Mouse (Mus musculus): ENCODE results near the gene Cluap1. TPM values are rescaled to one million over a fixed set of nuclear protein-coding genes. Genes with fewer than 3 reads are reported as not detected.

Cluap1 gene
- polyA plus RNA-seq, 1 experiment: 14.8 TPM

DNA sequence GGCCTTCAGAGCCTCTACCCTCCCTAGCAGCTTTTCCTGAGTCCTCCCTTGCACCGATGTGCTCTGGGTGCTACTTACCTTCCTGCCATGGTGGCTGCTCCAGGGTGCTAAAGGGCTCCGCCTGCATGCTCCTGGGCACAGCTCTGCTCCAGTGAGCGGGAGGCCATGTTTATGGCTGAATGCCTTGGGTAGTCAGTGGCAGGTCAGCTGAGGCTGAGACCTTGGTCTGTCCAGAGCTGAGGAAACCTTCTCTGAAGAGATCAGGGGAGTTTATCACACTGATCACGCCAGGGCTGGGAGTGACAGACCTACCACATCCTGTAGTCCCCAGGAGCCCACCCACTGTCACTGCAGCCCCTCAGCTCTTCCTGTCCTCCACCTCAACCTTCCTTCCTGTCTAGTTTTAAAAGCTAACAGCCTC, 67.7 kb downstream of the Cluap1 start, which contains the start of gene Nlrc3:
Gene Nlrc3 (minus strand): TSS at position 382 of the 421 bp plus-strand sequence.
- Histone ChIP-seq H3K4me1 (ENCODE audit: control insufficient read depth, insufficient read depth, low read length) (no peaks in the 10 kb centered on the region), H3K4me3 (ENCODE audit: insufficient read depth, low read length) (no peak within 1 kb of the TSS), H3K27ac (ENCODE audit: insufficient read depth, low read length) (no peak within 1 kb of the TSS)
- no peak for TF ChIP-seq CTCF (IDR thresholded peaks at IDR 0.05; ENCODE audit: borderline replicate concordance, insufficient read depth, low read length)
- TF ChIP-seq POLR2A (IDR thresholded peaks at IDR 0.05; ENCODE audit: low read depth, low read length): no peak

GRCm38 (mm10) chr16:3976712-3977111, 68.1 kb downstream of the Cluap1 start:
- Histone ChIP-seq H3K4me1 (ENCODE audit: control insufficient read depth, insufficient read depth, low read length) (no peaks in the 10 kb centered on the region), H3K4me3 (ENCODE audit: insufficient read depth, low read length) (no peak overlapping the region), H3K27ac (ENCODE audit: insufficient read depth, low read length) (no peak overlapping the region)
- no peak for TF ChIP-seq CTCF (IDR thresholded peaks at IDR 0.05; ENCODE audit: borderline replicate concordance, insufficient read depth, low read length)

DNA sequence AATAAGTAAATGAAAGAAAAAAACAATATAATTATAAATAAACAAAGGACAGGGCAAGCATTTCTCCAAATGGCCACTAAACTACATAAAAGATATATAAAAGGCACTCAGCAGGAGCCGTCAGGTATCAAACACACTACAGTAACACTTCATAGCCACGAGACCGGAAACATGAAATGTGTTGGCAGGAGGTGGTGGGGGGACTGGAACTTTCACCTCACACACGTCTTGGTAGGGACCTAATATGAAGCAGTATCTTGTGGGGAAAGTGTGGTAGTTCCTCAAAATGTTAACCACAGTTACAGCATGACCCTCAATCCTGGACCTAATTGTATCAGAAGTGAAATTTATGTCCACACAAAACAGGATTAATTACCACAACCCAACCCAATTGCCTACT, 73.6 kb downstream of the Cluap1 start:
- Histone ChIP-seq H3K4me3 (ENCODE audit: insufficient read depth, low read length) (no peak overlapping the region), H3K27ac (ENCODE audit: insufficient read depth, low read length) (no peak overlapping the region), H3K4me1 (ENCODE audit: control insufficient read depth, insufficient read depth, low read length) (no peaks in the 10 kb centered on the region)
- TF ChIP-seq CTCF (IDR thresholded peaks at IDR 0.05; ENCODE audit: borderline replicate concordance, insufficient read depth, low read length) (no peak), POLR2A (IDR thresholded peaks at IDR 0.05; ENCODE audit: low read depth, low read length) (no peak)

DNA sequence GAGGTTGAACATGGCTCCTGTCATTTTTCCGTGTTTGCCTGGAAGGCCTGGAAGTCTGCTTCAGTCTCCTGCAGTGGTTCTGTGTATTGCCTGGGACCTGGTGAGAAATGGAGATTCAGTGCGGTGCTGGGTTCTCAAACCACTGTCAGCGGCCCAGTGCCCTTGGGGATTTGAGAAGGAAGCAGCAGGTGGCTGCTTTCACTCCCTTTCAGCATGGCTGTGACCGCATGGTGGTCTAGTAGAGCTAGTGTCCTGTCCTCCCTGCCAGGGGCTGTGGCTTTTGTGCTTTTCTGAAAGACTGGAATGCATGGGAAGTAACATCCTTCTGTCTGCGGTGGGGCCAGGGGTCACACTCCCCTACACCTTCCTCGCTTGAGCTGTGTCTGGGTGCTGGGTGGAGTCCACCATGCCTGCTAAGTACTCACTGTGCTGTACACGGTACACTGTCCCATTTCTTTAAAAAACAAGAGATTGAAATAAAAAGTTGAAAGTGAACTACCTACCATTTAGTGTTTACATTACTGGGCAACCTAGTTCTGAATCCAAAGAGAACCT, 74.6 kb downstream of the Cluap1 start:
- TF ChIP-seq POLR2A (IDR thresholded peaks at IDR 0.05; ENCODE audit: low read depth, low read length) (no peak), CTCF (IDR thresholded peaks at IDR 0.05; ENCODE audit: borderline replicate concordance, insufficient read depth, low read length) (no peak)
- Histone ChIP-seq H3K4me1 (ENCODE audit: control insufficient read depth, insufficient read depth, low read length) (no peaks in the 10 kb centered on the region), H3K4me3 (ENCODE audit: insufficient read depth, low read length) (no peak overlapping the region), H3K27ac (ENCODE audit: insufficient read depth, low read length) (no peak overlapping the region)

DNA sequence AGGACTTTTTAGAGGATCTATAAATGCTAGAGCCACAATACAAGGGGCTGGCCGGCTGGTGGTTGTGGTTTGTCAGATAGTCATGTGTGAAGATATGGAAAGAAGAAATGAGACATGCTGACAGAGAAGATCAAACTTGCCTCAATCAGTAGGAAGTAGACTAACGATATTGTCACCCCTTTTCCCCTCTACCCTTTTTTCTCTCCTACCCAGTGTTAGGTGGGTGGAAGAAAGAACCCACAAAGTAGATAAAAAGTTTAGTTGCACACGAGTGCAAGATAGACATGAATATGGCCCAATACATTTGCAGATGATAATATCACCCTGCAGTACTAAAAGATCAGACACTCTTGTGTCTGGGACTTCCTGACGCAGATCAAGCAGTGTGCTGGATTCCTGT, 79.8 kb downstream of the Cluap1 start:
- Histone ChIP-seq H3K4me1 (ENCODE audit: control insufficient read depth, insufficient read depth, low read length) (no peaks in the 10 kb centered on the region), H3K27ac (ENCODE audit: insufficient read depth, low read length) (no peak overlapping the region), H3K4me3 (ENCODE audit: insufficient read depth, low read length) (no peak overlapping the region)
- TF ChIP-seq POLR2A (IDR thresholded peaks at IDR 0.05; ENCODE audit: low read depth, low read length) (no peak), CTCF (IDR thresholded peaks at IDR 0.05; ENCODE audit: borderline replicate concordance, insufficient read depth, low read length) (no peak)

Other genes with a start within 250 kb of the Cluap1 start
- gene Mefv, start 190.7 kb upstream of the Cluap1 start, polyA plus RNA-seq (2011; ENCODE audit: insufficient read length, low read depth, missing spikeins): not detected in 2 replicates
- gene Zfp263, start 164.7 kb upstream of the Cluap1 start, polyA plus RNA-seq (2011; ENCODE audit: insufficient read length, low read depth, missing spikeins): 14.4 and 16.9 TPM in 2 replicates
- not detected in 2 replicates for gene Olfr15, start 77.9 kb upstream of the Cluap1 start, polyA plus RNA-seq (2011; ENCODE audit: insufficient read length, low read depth, missing spikeins)
- 1.5 and 1.8 TPM in 2 replicates for gene Zfp174, start 61.5 kb upstream of the Cluap1 start, polyA plus RNA-seq (2011; ENCODE audit: insufficient read length, low read depth, missing spikeins)
- gene Naa60, start 36.4 kb upstream of the Cluap1 start, polyA plus RNA-seq (2011; ENCODE audit: insufficient read length, low read depth, missing spikeins): 47.7 and 62.9 TPM in 2 replicates
- gene Zfp597, start 24.2 kb upstream of the Cluap1 start, polyA plus RNA-seq (2011; ENCODE audit: insufficient read length, low read depth, missing spikeins): 9.8 TPM in 2 replicates
- not detected in 2 replicates for gene Gm20695, start 24.2 kb upstream of the Cluap1 start, polyA plus RNA-seq (2011; ENCODE audit: insufficient read length, low read depth, missing spikeins)
- gene 1700037C18Rik, start 112 bp upstream of the Cluap1 start, polyA plus RNA-seq (2011; ENCODE audit: insufficient read length, low read depth, missing spikeins): 1.6 and 2.0 TPM in 2 replicates
- gene Nlrc3, start 67.8 kb downstream of the Cluap1 start, polyA plus RNA-seq (2011; ENCODE audit: insufficient read length, low read depth, missing spikeins): 0.84 and 1.9 TPM in 2 replicates
- 34.3 and 35.1 TPM in 2 replicates for gene Slx4, start 95.0 kb downstream of the Cluap1 start, polyA plus RNA-seq (2011; ENCODE audit: insufficient read length, low read depth, missing spikeins)
- not detected in 2 replicates for gene Dnase1, start 128.1 kb downstream of the Cluap1 start, polyA plus RNA-seq (2011; ENCODE audit: insufficient read length, low read depth, missing spikeins)
- 60.5 and 67.1 TPM in 2 replicates for gene Trap1, start 169.0 kb downstream of the Cluap1 start, polyA plus RNA-seq (2011; ENCODE audit: insufficient read length, low read depth, missing spikeins)